Mouse (Mus musculus) heart, embryonic 15.5 days (tissue): ENCODE results near the gene Dcst2. TPM values are rescaled to one million over a fixed set of nuclear protein-coding genes. Genes with fewer than 3 reads are reported as not detected.
A peak's percentile ranks its signal among the peaks of the same experiment; 100 is the strongest.

ENCODE experiments used
- ATAC-seq: fragments of 200-750 bp; cut with Nextera tagmentation; replicated peaks from 2 replicates; pipeline ENCODE4 v1.8.0; 2017; ENCODE audit warnings: low read depth, moderate TSS enrichment; ENCODE audit not compliant: insufficient number of reproducible peaks, insufficient read depth, low FRiP score
- H3K27ac ChIP-seq: fragments of 300-500 bp; sonication (generic); 2 replicates; pipeline ENCODE4 v1.5.1; 2015; ENCODE audit warnings: mild to moderate bottlenecking, inconsistent platforms
- H3K27me3 ChIP-seq: fragments of 300-500 bp; sonication (generic); 2 replicates; pipeline ENCODE4 v1.6.1; 2015; ENCODE audit warnings: inconsistent platforms
- H3K36me3 ChIP-seq: fragments of 300-500 bp; sonication (generic); 2 replicates; pipeline ENCODE4 v1.6.1; 2015; ENCODE audit warnings: mild to moderate bottlenecking, inconsistent platforms
- H3K4me1 ChIP-seq: fragments of 300-500 bp; sonication (generic); replicated peaks from 2 replicates; pipeline ENCODE4 v1.6.1; 2015; ENCODE audit warnings: inconsistent platforms
- H3K4me2 ChIP-seq: fragments of 300-500 bp; sonication (generic); 2 replicates; pipeline ENCODE4 v1.6.1; 2015; ENCODE audit warnings: inconsistent platforms, mild to moderate bottlenecking, moderate library complexity
- H3K4me3 ChIP-seq: fragments of 300-500 bp; sonication (generic); 2 replicates; pipeline ENCODE4 v1.5.1; 2015; ENCODE audit warnings: mild to moderate bottlenecking, inconsistent platforms
- H3K9ac ChIP-seq: fragments of 300-500 bp; sonication (generic); 2 replicates; pipeline ENCODE4 v1.6.1; 2015; ENCODE audit warnings: mild to moderate bottlenecking, inconsistent platforms
- H3K9me3 ChIP-seq: fragments of 300-500 bp; sonication (generic); replicated peaks from 2 replicates; pipeline ENCODE4 v1.6.1; 2016; ENCODE audit warnings: inconsistent platforms
- WGBS: fragments of 180-500 bp; shearing (Covaris S2); methylation state at CpG from one replicate; pipeline ENCODE4 v1.1.7; 2015; ENCODE audit warnings: mixed read lengths; 5-methylcytosine and 5-hydroxymethylcytosine counted together
- polyA plus RNA-seq: library from polyadenylated mRNA; unstranded; fragments of >200 nt; fragmentation: Nextera tagmentation; extraction: Ambion mirVana; gene quantifications from 2 replicates; pipeline ENCODE4 v1.2.1, GENCODE M21; 2015

The Dcst2 gene
- polyA plus RNA-seq, 1 experiment from 2014 or later, result not detected

- no peak for ATAC-seq
- Histone ChIP-seq H3K4me2 (no peak overlapping the region), H3K9me3 (no peaks in the 10 kb centered on the region), H3K9ac (no peak overlapping the region), H3K4me3 (no peak overlapping the region), H3K4me1 (peaks cover 24% of the 10 kb centered on the region), H3K27ac (no peak overlapping the region), H3K36me3 (peaks cover 16% of the 10 kb centered on the region; the same call in 1 of the 2 replicates), H3K27me3 (no peaks in the 10 kb centered on the region)
- WGBS, result 80% methylated on average over 5 of the region's 5 CpGs
Measured at GRCm38 (mm10) chr3:89382950-89383349, 21.2 kb downstream of the Dcst2 start.

GRCm38 (mm10) chr3:89383651-89384255 lies 22.0 kb downstream of the Dcst2 start:
- 85% methylated on average over 5 of the region's 5 CpGs for WGBS
- Histone ChIP-seq H3K4me2 (no peak overlapping the region), H3K27me3 (no peaks in the 10 kb centered on the region), H3K36me3 (peaks cover 16% of the 10 kb centered on the region; the same call in 1 of the 2 replicates), H3K4me3 (no peak overlapping the region), H3K4me1 (peaks cover 19% of the 10 kb centered on the region), H3K9me3 (no peaks in the 10 kb centered on the region), H3K27ac (no peak overlapping the region), H3K9ac (no peak overlapping the region)
- no peak for ATAC-seq

- 72% methylated on average over 12 of the region's 12 CpGs for WGBS
- Histone ChIP-seq H3K9ac (no peak overlapping the region), H3K9me3 (no peaks in the 10 kb centered on the region), H3K4me3 (no peak overlapping the region), H3K36me3 (peaks cover 12% of the 10 kb centered on the region; the same call in 1 of the 2 replicates), H3K4me2 (no peak overlapping the region), H3K4me1 (peaks cover 17% of the 10 kb centered on the region), H3K27ac (no peak overlapping the region), H3K27me3 (no peaks in the 10 kb centered on the region)
- ATAC-seq, result no peak
Measured at GRCm38 (mm10) chr3:89384331-89385076, 22.7 kb downstream of the Dcst2 start.

- H3K9me3 ChIP-seq, result no peaks in the 10 kb centered on the region
- H3K9ac ChIP-seq, result no peak overlapping the region
- no peak for ATAC-seq
- no peaks in the 10 kb centered on the region for H3K27me3 ChIP-seq
- H3K36me3 ChIP-seq, result peaks cover 5% of the 10 kb centered on the region; the same call in 1 of the 2 replicates
- WGBS, result 50% methylated on average over 11 of the region's 11 CpGs
- H3K27ac ChIP-seq, result no peak overlapping the region
- H3K4me3 ChIP-seq, result no peak overlapping the region
- peaks cover 26% of the 10 kb centered on the region for H3K4me1 ChIP-seq
- H3K4me2 ChIP-seq, result no peak overlapping the region
Measured at GRCm38 (mm10) chr3:89385451-89385850, 23.7 kb downstream of the Dcst2 start.

- WGBS, result 64% methylated on average over 17 of the region's 17 CpGs
- Histone ChIP-seq H3K4me2 (no peak overlapping the region), H3K9me3 (no peaks in the 10 kb centered on the region), H3K27ac (no peak overlapping the region), H3K36me3 (no peaks in the 10 kb centered on the region), H3K4me3 (no peak overlapping the region), H3K9ac (no peak overlapping the region), H3K27me3 (no peaks in the 10 kb centered on the region), H3K4me1 (peaks cover 39% of the 10 kb centered on the region)
- ATAC-seq, result no peak
Measured at GRCm38 (mm10) chr3:89386438-89387420, 25.0 kb downstream of the Dcst2 start.

- no peaks in the 10 kb centered on the region for H3K27me3 ChIP-seq
- ATAC-seq, result no peak
Measured at GRCm38 (mm10) chr3:89387632-89388031, 25.9 kb downstream of the Dcst2 start.

GRCm38 (mm10) chr3:89388134-89388881 lies 26.5 kb downstream of the Dcst2 start:
- Histone ChIP-seq H3K4me1 (peaks cover 41% of the 10 kb centered on the region), H3K4me3 (no peak overlapping the region)
- 73% methylated on average over 11 of the region's 11 CpGs for WGBS

More at GRCm38 (mm10) chr3:89387632-89388031, 25.9 kb downstream of the Dcst2 start:
- Histone ChIP-seq H3K4me3 (no peak overlapping the region), H3K36me3 (no peaks in the 10 kb centered on the region), H3K9me3 (no peaks in the 10 kb centered on the region), H3K4me1 (peaks cover 41% of the 10 kb centered on the region), H3K9ac (no peak overlapping the region), H3K27ac (no peak overlapping the region), H3K4me2 (no peak overlapping the region)
- 83% methylated on average over 11 of the region's 11 CpGs for WGBS

GRCm38 (mm10) chr3:89388901-89389740 lies 27.3 kb downstream of the Dcst2 start:
- peaks cover 41% of the 10 kb centered on the region for H3K4me1 ChIP-seq
- no peaks in the 10 kb centered on the region for H3K27me3 ChIP-seq
- no peak overlapping the region for H3K4me2 ChIP-seq
- no peaks in the 10 kb centered on the region for H3K36me3 ChIP-seq
- ATAC-seq, result no peak
- 62% methylated on average over 6 of the region's 6 CpGs for WGBS
- no peak overlapping the region for H3K27ac ChIP-seq
- H3K4me3 ChIP-seq, result no peak overlapping the region
- H3K9ac ChIP-seq, result no peak overlapping the region
- no peaks in the 10 kb centered on the region for H3K9me3 ChIP-seq

More at GRCm38 (mm10) chr3:89388134-89388881, 26.5 kb downstream of the Dcst2 start:
- H3K27ac ChIP-seq, result no peak overlapping the region
- no peak overlapping the region for H3K9ac ChIP-seq
- H3K36me3 ChIP-seq, result no peaks in the 10 kb centered on the region
- H3K4me2 ChIP-seq, result no peak overlapping the region
- ATAC-seq, result no peak
- H3K9me3 ChIP-seq, result no peaks in the 10 kb centered on the region
- no peaks in the 10 kb centered on the region for H3K27me3 ChIP-seq

- 26% methylated on average over 5 of the region's 5 CpGs for WGBS
- Histone ChIP-seq H3K9me3 (no peaks in the 10 kb centered on the region), H3K4me1 (peaks cover 41% of the 10 kb centered on the region), H3K36me3 (no peaks in the 10 kb centered on the region), H3K27me3 (no peaks in the 10 kb centered on the region), H3K4me2 (peak overlapping the region; percentile 96), H3K4me3 (no peak overlapping the region), H3K9ac (no peak overlapping the region), H3K27ac (peak overlapping the region; percentile 80)
- no peak for ATAC-seq
Measured at GRCm38 (mm10) chr3:89390111-89390515, 28.3 kb downstream of the Dcst2 start.
